Mouse (Mus musculus) embryonic stem cell, embryonic (primary cell): ENCODE data around the gene Papola.

Source experiments
- CTCF ChIA-PET, 4 experiments: fragments of 300-600 bp in 2 of 4; fragments of 350-600 bp in 2 of 4; sonication (Branson Sonifier 250); formaldehyde crosslinking; loops; one replicate each; lab custom pipeline; 2022; ENCODE audit warnings: inconsistent platforms in 2 of 4; lab: Charles Lee
- POLR2A ChIA-PET, 4 experiments: fragments of 300-600 bp in 2 of 4; fragments of 350-600 bp in 2 of 4; sonication (Branson Sonifier 250); formaldehyde crosslinking; loops; one replicate each; lab custom pipeline; 2022; ENCODE audit warnings: antibody characterized with exemption in 4 of 4, inconsistent platforms in 1 of 4; lab: Charles Lee

Gene Papola

GRCm38 (mm10) chr12:105784196-105784999 lies at the start of gene Papola:
Gene Papola, plus strand, starts transcription at chr12:105784694.
- POLR2A ChIA-PET = interaction anchor here in 3 of 4 experiments (0.5 to 3.7 kb wide), 26 partner anchors 9 to 550 kb away, joined by 3 to 17 read pairs (median 4); partner anchors contain the start of gene Ak7 (in 1 of the 3)
- CTCF ChIA-PET = interaction anchor here in 2 of 4 experiments (0.6 to 1.0 kb wide), 3 partner anchors 20 to 1244 kb away, joined by 3 to 5 read pairs (median 3); no protein-coding TSS in a partner anchor

GRCm38 (mm10) chr12:105735226-105735888 lies 49.1 kb upstream of the Papola start:
- POLR2A ChIA-PET = interaction anchor here in 2 of 4 experiments (0.7 to 2.0 kb wide), 19 partner anchors 10 to 180 kb away, joined by 3 to 11 read pairs (median 4); no protein-coding TSS in a partner anchor
- CTCF ChIA-PET = interaction anchor here in 1 of 4 experiments (0.6 kb wide), 1 partner anchor 681 kb away, joined by 4 read pairs; no protein-coding TSS in a partner anchor

- CTCF ChIA-PET = interaction anchor here in 2 of 4 experiments (0.6 to 0.7 kb wide), 2 partner anchors 422 to 681 kb away, joined by 3 to 4 read pairs; no protein-coding TSS in a partner anchor
Measured at GRCm38 (mm10) chr12:105735889-105736251, 48.6 kb upstream of the Papola start.

GRCm38 (mm10) chr12:105738316-105739096 lies 46.0 kb upstream of the Papola start:
- POLR2A ChIA-PET = interaction anchor here in 3 of 4 experiments (0.6 to 1.5 kb wide), 9 partner anchors 8 to 137 kb away, joined by 3 to 7 read pairs (median 5); no protein-coding TSS in a partner anchor
- CTCF ChIA-PET = interaction anchor here in 1 of 4 experiments (0.6 to 0.9 kb wide), 4 partner anchors 11 to 241 kb away, joined by 3 to 9 read pairs (median 8); no protein-coding TSS in a partner anchor

More at GRCm38 (mm10) chr12:105735889-105736251, 48.6 kb upstream of the Papola start:
- POLR2A ChIA-PET = interaction anchor here in 3 of 4 experiments (0.7 to 2.0 kb wide), 19 partner anchors 9 to 181 kb away, joined by 3 to 11 read pairs (median 4); no protein-coding TSS in a partner anchor

GRCm38 (mm10) chr12:105739656-105740055 lies 44.8 kb upstream of the Papola start:
- POLR2A ChIA-PET = interaction anchor here in 2 of 4 experiments (0.6 to 1.5 kb wide), 6 partner anchors 9 to 722 kb away, joined by 3 to 7 read pairs (median 4); no protein-coding TSS in a partner anchor

GRCm38 (mm10) chr12:105748114-105748513 lies 36.4 kb upstream of the Papola start:
- POLR2A ChIA-PET = interaction anchor here in 3 of 4 experiments (0.7 to 2.8 kb wide), 17 partner anchors 8 to 817 kb away, joined by 3 to 24 read pairs (median 4); no protein-coding TSS in a partner anchor
- CTCF ChIA-PET = interaction anchor here (0.6 to 1.8 kb wide), 6 partner anchors 10 to 136 kb away, joined by 3 to 5 read pairs (median 4); no protein-coding TSS in a partner anchor

More at GRCm38 (mm10) chr12:105739656-105740055, 44.8 kb upstream of the Papola start:
- CTCF ChIA-PET = interaction anchor here in 2 of 4 experiments (0.6 to 1.0 kb wide), 3 partner anchors 11 to 207 kb away, joined by 4 to 9 read pairs (median 7); no protein-coding TSS in a partner anchor

GRCm38 (mm10) chr12:105753813-105754212 lies 30.7 kb upstream of the Papola start:
- ChIA-PET CTCF (interaction anchor here in 1 of 4 experiments (1.5 kb wide), 1 partner anchor 32 kb away, joined by 3 read pairs; no protein-coding TSS in a partner anchor), POLR2A (interaction anchor here in 2 of 4 experiments (0.6 to 2.6 kb wide), 16 partner anchors 8 to 560 kb away, joined by 3 to 12 read pairs (median 3); no protein-coding TSS in a partner anchor)

GRCm38 (mm10) chr12:105757816-105758497 lies 26.5 kb upstream of the Papola start:
- ChIA-PET POLR2A (interaction anchor here in 2 of 4 experiments (0.6 to 3.6 kb wide), 16 partner anchors 9 to 31 kb away, joined by 3 to 24 read pairs (median 4); no protein-coding TSS in a partner anchor), CTCF (interaction anchor here (0.5 to 1.3 kb wide), 5 partner anchors 11 to 928 kb away, joined by 3 to 6 read pairs (median 4); no protein-coding TSS in a partner anchor)

- ChIA-PET CTCF (no interaction called here), POLR2A (interaction anchor here (0.6 to 3.6 kb wide), 10 partner anchors 11 to 381 kb away, joined by 3 to 24 read pairs (median 4); no protein-coding TSS in a partner anchor)
Measured at GRCm38 (mm10) chr12:105758911-105759310, 25.6 kb upstream of the Papola start.

- CTCF ChIA-PET = interaction anchor here in 1 of 4 experiments (0.7 to 1.6 kb wide), 2 partner anchors 28 to 84 kb away, joined by 3 to 7 read pairs; no protein-coding TSS in a partner anchor
- POLR2A ChIA-PET = interaction anchor here (0.5 to 3.6 kb wide), 16 partner anchors 12 to 667 kb away, joined by 3 to 24 read pairs (median 4); no protein-coding TSS in a partner anchor
Measured at GRCm38 (mm10) chr12:105759849-105760478, 24.5 kb upstream of the Papola start.

GRCm38 (mm10) chr12:105761171-105761570 lies 23.3 kb upstream of the Papola start:
- CTCF ChIA-PET = no interaction called here
- POLR2A ChIA-PET = interaction anchor here in 2 of 4 experiments (0.5 to 3.2 kb wide), 14 partner anchors 9 to 198 kb away, joined by 3 to 10 read pairs (median 4); partner anchors contain the start of gene Bdkrb2 (in 1 of the 2)

- ChIA-PET POLR2A (interaction anchor here in 3 of 4 experiments (0.5 to 2.6 kb wide), 20 partner anchors 8 to 763 kb away, joined by 3 to 10 read pairs (median 4); partner anchors contain the start of gene Bdkrb2 (in 1 of the 3)), CTCF (no interaction called here)
Measured at GRCm38 (mm10) chr12:105761629-105762028, 22.9 kb upstream of the Papola start.

- POLR2A ChIA-PET = interaction anchor here in 1 of 4 experiments (0.6 kb wide), 1 partner anchor 39 kb away, joined by 3 read pairs; no protein-coding TSS in a partner anchor
- CTCF ChIA-PET = interaction anchor here in 1 of 4 experiments (0.6 kb wide), 1 partner anchor 1043 kb away, joined by 3 read pairs; no protein-coding TSS in a partner anchor
Measured at GRCm38 (mm10) chr12:105769700-105770099, 14.8 kb upstream of the Papola start.

GRCm38 (mm10) chr12:105774871-105775270 lies 9.6 kb upstream of the Papola start:
- ChIA-PET POLR2A (interaction anchor here in 1 of 4 experiments (1.4 kb wide), 1 partner anchor 10 kb away, joined by 5 read pairs; no protein-coding TSS in a partner anchor), CTCF (no interaction called here)

- ChIA-PET POLR2A (interaction anchor here in 2 of 4 experiments (1.0 to 1.4 kb wide), 3 partner anchors 12 to 47 kb away, joined by 3 read pairs; no protein-coding TSS in a partner anchor), CTCF (no interaction called here)
Measured at GRCm38 (mm10) chr12:105777651-105778050, 6.8 kb upstream of the Papola start.
